Mouse (Mus musculus) heart, embryonic 12.5 days (tissue): ENCODE data around the gene Cdhr4. TPM values are rescaled to one million over a fixed set of nuclear protein-coding genes. Genes with fewer than 3 reads are reported as not detected.
A peak's percentile ranks its signal among the peaks of the same experiment; 100 is the strongest.
"Not testable (repeated sequence)": the region's sequence is repeated elsewhere in the genome, so short reads cannot be mapped to it uniquely, and the experiment has no call there.

ENCODE experiments used
- ATAC-seq: fragments of 200-750 bp; cut with Nextera tagmentation; 2 replicates; pipeline ENCODE4 v1.8.0; 2017; ENCODE audit warnings: moderate TSS enrichment, moderate library complexity; ENCODE audit not compliant: insufficient number of reproducible peaks, low FRiP score
- H3K27ac ChIP-seq: fragments of 300-500 bp; sonication (generic); 2 replicates; pipeline ENCODE4 v1.5.1; 2016; ENCODE audit warnings: mild to moderate bottlenecking, moderate library complexity; ENCODE audit not compliant: poor library complexity, severe bottlenecking
- H3K27me3 ChIP-seq: fragments of 300-500 bp; sonication (generic); replicated peaks from 2 replicates; pipeline ENCODE4 v1.6.1; 2016; ENCODE audit warnings: mild to moderate bottlenecking, moderate library complexity
- H3K36me3 ChIP-seq: fragments of 300-500 bp; sonication (generic); 2 replicates; pipeline ENCODE4 v1.6.1; 2016; ENCODE audit warnings: mild to moderate bottlenecking, moderate library complexity
- H3K4me1 ChIP-seq: fragments of 300-500 bp; sonication (generic); replicated peaks from 2 replicates; pipeline ENCODE4 v1.6.1; 2016; ENCODE audit warnings: mild to moderate bottlenecking
- H3K4me2 ChIP-seq: fragments of 300-500 bp; sonication (generic); 2 replicates; pipeline ENCODE4 v1.6.1; 2016; ENCODE audit warnings: mild to moderate bottlenecking, moderate library complexity
- H3K4me3 ChIP-seq: fragments of 300-500 bp; sonication (generic); 2 replicates; pipeline ENCODE4 v1.5.1; 2016; ENCODE audit warnings: mild to moderate bottlenecking
- H3K9ac ChIP-seq: fragments of 300-500 bp; sonication (generic); 2 replicates; pipeline ENCODE4 v1.6.1; 2016; ENCODE audit warnings: mild to moderate bottlenecking, moderate library complexity
- H3K9me3 ChIP-seq: fragments of 300-500 bp; sonication (generic); replicated peaks from 2 replicates; pipeline ENCODE4 v1.6.1; 2016; ENCODE audit warnings: mild to moderate bottlenecking, moderate library complexity
- WGBS: fragments of 180-500 bp; shearing (Covaris S2); methylation state at CpG from one replicate; pipeline ENCODE4 v1.1.7; 2016; 5-methylcytosine and 5-hydroxymethylcytosine counted together
- polyA plus RNA-seq: library from polyadenylated mRNA; unstranded; fragments of >200 nt; fragmentation: Nextera tagmentation; extraction: Ambion mirVana; gene quantifications from 2 replicates; pipeline ENCODE4 v1.2.1, GENCODE M21; 2016

The Cdhr4 gene
- polyA plus RNA-seq, 1 experiment from 2014 or later, result 6.8 TPM

GRCm38 (mm10) chr9:107987950-107988349 is 4.3 kb upstream of the Cdhr4 start:
- peaks cover 7% of the 10 kb centered on the region for H3K36me3 ChIP-seq
- no peak overlapping the region for H3K27ac ChIP-seq

GRCm38 (mm10) chr9:107993013-107993412 is 716 bp downstream of the Cdhr4 start:
- Histone ChIP-seq H3K4me2 (no peak overlapping the region), H3K27ac (no peak overlapping the region), H3K36me3 (no peaks in the 10 kb centered on the region), H3K9ac (no peak overlapping the region), H3K4me1 (peaks cover 13% of the 10 kb centered on the region), H3K27me3 (no peaks in the 10 kb centered on the region), H3K4me3 (no peak overlapping the region), H3K9me3 (no peaks in the 10 kb centered on the region)
- WGBS, result 93% methylated on average over 11 of the region's 11 CpGs
- no peak for ATAC-seq

More at GRCm38 (mm10) chr9:107987950-107988349, 4.3 kb upstream of the Cdhr4 start:
- H3K27me3 ChIP-seq, result no peaks in the 10 kb centered on the region
- H3K4me1 ChIP-seq, result peaks cover 25% of the 10 kb centered on the region
- WGBS, result 72% methylated on average over 3 of the region's 3 CpGs
- no peak overlapping the region for H3K4me3 ChIP-seq
- H3K4me2 ChIP-seq, result no peak overlapping the region
- H3K9me3 ChIP-seq, result no peaks in the 10 kb centered on the region
- H3K9ac ChIP-seq, result no peak overlapping the region
- no peak for ATAC-seq

DNA sequence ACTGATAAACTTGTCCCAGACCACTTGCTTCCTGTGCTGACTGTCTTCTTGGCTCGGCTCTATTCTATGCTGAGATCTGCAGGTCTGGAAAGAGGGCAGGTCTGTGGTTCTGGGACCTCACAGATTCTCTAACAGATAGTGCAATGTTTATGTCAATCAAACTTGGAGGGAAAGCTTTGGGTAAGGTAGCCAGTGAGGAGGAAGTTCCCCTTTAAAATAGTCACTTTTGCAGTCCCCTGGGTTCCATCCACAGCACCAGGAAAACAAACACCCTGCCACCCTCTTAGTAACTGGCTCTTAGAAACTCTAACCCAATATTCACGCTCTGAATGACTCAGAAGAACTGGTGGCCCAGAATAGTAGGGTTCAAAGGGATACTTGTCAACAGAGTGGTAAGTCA is 2.2 kb downstream of the Cdhr4 start:
- Histone ChIP-seq H3K4me1 (peaks cover 13% of the 10 kb centered on the region), H3K27me3 (0 out of 2 replicates have a peak, but pooled peaks cover 3% of the 10 kb centered on the region), H3K4me3 (no peak overlapping the region), H3K36me3 (no peaks in the 10 kb centered on the region), H3K4me2 (no peak overlapping the region), H3K27ac (0 out of 2 replicates have a peak overlapping the region, but pooled peaks have one; percentile 5), H3K9me3 (no peaks in the 10 kb centered on the region), H3K9ac (0 out of 2 replicates have a peak overlapping the region, but pooled peaks have one; percentile 10)
- no peak for ATAC-seq
- WGBS, result 28% methylated on average over 2 of the region's 2 CpGs

DNA sequence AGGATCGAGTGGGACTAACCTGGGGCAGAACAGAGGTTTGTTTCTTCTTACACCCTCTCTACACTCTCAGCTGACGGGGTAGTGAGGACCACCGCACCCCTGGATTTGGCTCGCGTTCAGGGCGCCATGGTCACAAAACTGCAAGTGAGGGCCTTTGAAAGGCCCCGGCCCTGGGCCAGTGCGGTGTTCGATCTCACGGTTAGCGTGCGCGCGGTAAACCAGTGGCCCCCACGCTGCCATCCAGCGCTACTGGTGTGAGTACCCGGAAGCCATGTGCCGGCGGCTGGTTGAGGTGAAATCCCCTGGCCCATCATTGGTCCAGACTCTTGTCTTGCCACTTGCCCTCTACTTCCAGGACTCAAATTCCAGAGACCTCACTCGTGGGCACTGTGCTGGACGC is 3.2 kb downstream of the Cdhr4 start:
- 88% methylated on average over 21 of the region's 21 CpGs for WGBS
- H3K27ac ChIP-seq, result no peak overlapping the region
- H3K4me3 ChIP-seq, result no peak overlapping the region
- 0 out of 2 replicates have a peak, but pooled peaks cover 3% of the 10 kb centered on the region for H3K27me3 ChIP-seq
- no peaks in the 10 kb centered on the region for H3K36me3 ChIP-seq
- ATAC-seq, result no peak
- H3K9me3 ChIP-seq, result no peaks in the 10 kb centered on the region
- peaks cover 13% of the 10 kb centered on the region for H3K4me1 ChIP-seq
- no peak overlapping the region for H3K4me2 ChIP-seq
- no peak overlapping the region for H3K9ac ChIP-seq

GRCm38 (mm10) chr9:107996049-107996448 is 3.8 kb downstream of the Cdhr4 start, which contains the start of gene Gm20662:
Gene Gm20662 (plus strand): TSS chr9:107996349.
- no peak within 1 kb of the TSS for H3K4me3 ChIP-seq
- H3K4me2 ChIP-seq, result no peak within 1 kb of the TSS
- no peaks in the 10 kb centered on the region for H3K9me3 ChIP-seq
- WGBS, result 83% methylated on average over 5 of the region's 5 CpGs
- H3K27me3 ChIP-seq, result 0 out of 2 replicates have a peak, but pooled peaks cover 3% of the 10 kb centered on the region
- peaks cover 13% of the 10 kb centered on the region for H3K4me1 ChIP-seq
- H3K36me3 ChIP-seq, result no peaks in the 10 kb centered on the region
- ATAC-seq, result no peak
- no peak within 1 kb of the TSS for H3K9ac ChIP-seq
- no peak within 1 kb of the TSS for H3K27ac ChIP-seq

GRCm38 (mm10) chr9:108001922-108002770 is 9.8 kb downstream of the Cdhr4 start, which contains the start of gene Ip6k1:
Gene Ip6k1 (plus strand): TSS chr9:108002501.
- WGBS, result under 1% methylated on average over 51 of the region's 51 CpGs
- peak within 1 kb of the TSS; percentile 97 for H3K4me3 ChIP-seq
- peak within 1 kb of the TSS; percentile 97 for H3K27ac ChIP-seq
- H3K27me3 ChIP-seq, result 0 out of 2 replicates have a peak, but pooled peaks cover 3% of the 10 kb centered on the region
- H3K4me2 ChIP-seq, result peak within 1 kb of the TSS; percentile 83
- H3K4me1 ChIP-seq, result peaks cover 25% of the 10 kb centered on the region
- ATAC-seq, result peak; percentile 98
- H3K36me3 ChIP-seq, result 0 out of 2 replicates have a peak, but pooled peaks cover 3% of the 10 kb centered on the region
- no peaks in the 10 kb centered on the region for H3K9me3 ChIP-seq
- peak within 1 kb of the TSS; percentile 98 for H3K9ac ChIP-seq

GRCm38 (mm10) chr9:108002778-108003530 is 10.7 kb downstream of the Cdhr4 start:
- Histone ChIP-seq H3K9ac (peak overlapping the region; percentile 98), H3K4me3 (peak overlapping the region; percentile 97), H3K27me3 (0 out of 2 replicates have a peak, but pooled peaks cover 3% of the 10 kb centered on the region), H3K36me3 (0 out of 2 replicates have a peak, but pooled peaks cover 3% of the 10 kb centered on the region), H3K4me1 (peaks cover 25% of the 10 kb centered on the region), H3K9me3 (no peaks in the 10 kb centered on the region), H3K4me2 (peak overlapping the region; percentile 83), H3K27ac (peak overlapping the region; percentile 97)
- under 1% methylated on average over 50 of the region's 50 CpGs for WGBS
- peak; percentile 53 for ATAC-seq

DNA sequence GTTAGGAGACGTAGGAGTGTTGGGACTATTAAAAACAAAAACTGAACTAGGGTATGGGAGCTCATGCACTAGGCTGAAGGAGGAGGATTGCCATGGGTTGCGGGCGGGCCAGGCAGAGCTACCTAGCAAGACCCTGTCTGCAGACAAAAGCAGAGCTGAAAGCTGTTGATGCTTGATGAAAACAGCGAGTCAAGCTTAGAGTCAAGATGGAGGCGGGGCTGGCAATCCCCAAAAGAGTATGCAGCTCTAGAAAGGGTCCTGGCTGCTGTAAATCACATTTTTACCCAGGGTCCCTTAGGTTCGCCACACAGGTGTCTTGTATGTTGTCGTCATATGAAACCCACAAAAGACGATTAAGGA is 11.2 kb downstream of the Cdhr4 start:
- no peak for ATAC-seq
- 23% methylated on average over 8 of the region's 8 CpGs for WGBS
- H3K27me3 ChIP-seq, result 0 out of 2 replicates have a peak, but pooled peaks cover 3% of the 10 kb centered on the region
- H3K9me3 ChIP-seq, result no peaks in the 10 kb centered on the region
- peak overlapping the region; percentile 98 for H3K9ac ChIP-seq
- peak overlapping the region; percentile 83 for H3K4me2 ChIP-seq
- H3K36me3 ChIP-seq, result 0 out of 2 replicates have a peak, but pooled peaks cover 3% of the 10 kb centered on the region
- H3K27ac ChIP-seq, result peak overlapping the region; percentile 97
- peaks cover 31% of the 10 kb centered on the region for H3K4me1 ChIP-seq
- H3K4me3 ChIP-seq, result peak overlapping the region; percentile 97

DNA sequence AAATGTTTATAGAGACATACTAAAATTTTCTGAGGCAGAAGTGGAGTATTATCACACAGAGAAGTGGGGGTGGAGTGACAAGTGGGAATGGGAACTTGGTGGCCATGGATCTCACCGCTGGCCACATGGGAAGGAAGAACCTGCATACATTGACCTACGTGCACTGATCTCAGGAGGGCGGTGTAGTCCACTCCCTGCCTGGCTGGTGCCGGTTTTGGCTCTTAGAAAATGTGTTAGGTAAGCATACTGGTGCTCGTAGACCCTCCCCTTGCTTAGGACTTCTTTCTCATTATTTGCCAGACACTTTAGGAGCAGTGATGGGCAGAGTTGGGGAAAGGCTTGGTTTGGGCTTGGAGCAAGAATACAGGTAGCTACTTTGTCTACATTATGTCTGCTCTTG is 15.7 kb downstream of the Cdhr4 start:
- WGBS, result 92% methylated on average over 5 of the region's 5 CpGs
- no peak for ATAC-seq
- H3K4me2 ChIP-seq, result no peak overlapping the region
- H3K4me3 ChIP-seq, result no peak overlapping the region
- H3K36me3 ChIP-seq, result peaks cover 11% of the 10 kb centered on the region; the same call in 1 of the 2 replicates
- no peaks in the 10 kb centered on the region for H3K9me3 ChIP-seq
- H3K27ac ChIP-seq, result no peak overlapping the region
- no peaks in the 10 kb centered on the region for H3K27me3 ChIP-seq
- peaks cover 30% of the 10 kb centered on the region for H3K4me1 ChIP-seq
- 0 out of 2 replicates have a peak overlapping the region, but pooled peaks have one; percentile 41 for H3K9ac ChIP-seq

DNA sequence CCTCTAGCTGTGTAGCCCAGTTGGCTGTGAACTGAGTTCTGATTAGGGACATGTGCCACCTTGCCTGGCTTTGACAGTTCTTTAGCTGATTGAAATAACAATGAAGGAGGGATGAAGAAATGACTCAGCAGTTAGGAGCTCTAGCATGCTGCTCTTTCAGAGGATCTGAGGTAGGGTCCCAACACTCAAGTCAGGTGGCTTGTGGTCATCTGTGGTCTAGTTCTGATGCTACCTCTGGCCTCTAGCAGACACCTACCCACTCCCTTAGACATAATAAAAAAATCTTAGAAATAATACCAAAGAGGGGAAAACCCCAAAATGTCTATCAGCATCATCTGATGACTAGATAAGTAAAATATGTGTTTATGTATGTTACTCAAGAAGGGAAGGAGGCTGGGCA is 18.1 kb downstream of the Cdhr4 start:
- Histone ChIP-seq H3K4me2 (no peak overlapping the region), H3K9me3 (no peaks in the 10 kb centered on the region), H3K36me3 (peaks cover 12% of the 10 kb centered on the region; the same call in 1 of the 2 replicates), H3K4me1 (peaks cover 14% of the 10 kb centered on the region), H3K27ac (no peak overlapping the region), H3K27me3 (no peaks in the 10 kb centered on the region), H3K9ac (no peak overlapping the region), H3K4me3 (no peak overlapping the region)
- ATAC-seq, result no peak

- not testable (repeated sequence) for H3K27ac ChIP-seq, H3K4me2 ChIP-seq, H3K9ac ChIP-seq, H3K4me3 ChIP-seq, H3K27me3 ChIP-seq, H3K9me3 ChIP-seq, ATAC-seq, H3K4me1 ChIP-seq
- H3K36me3 ChIP-seq, result peaks cover 18% of the 10 kb centered on the region; the same call in 1 of the 2 replicates
- WGBS, result 97% methylated on average over 2 of the region's 2 CpGs
Measured at GRCm38 (mm10) chr9:108013577-108013976, 21.3 kb downstream of the Cdhr4 start.
